Mouse (Mus musculus) bone marrow, adult 2 months (tissue): Measurements from ENCODE around the gene 1700012P22Rik.

ENCODE experiments used
- CTCF ChIP-seq: fragments of 200-500 bp; IDR thresholded peaks from 2 replicates; pipeline ENCODE4 v1.5.1; 2011; ENCODE audit warnings: low read length, control low read depth; ENCODE audit not compliant: control insufficient read depth, insufficient read depth
- POLR2A ChIP-seq: fragments of 200-500 bp; IDR thresholded peaks from 2 replicates; pipeline ENCODE4 v1.6.1; 2011; ENCODE audit warnings: low read depth, mild to moderate bottlenecking, control low read depth, low read length, borderline replicate concordance; ENCODE audit not compliant: control insufficient read depth

GRCm38 (mm10) chr4:144420644-144421043 is 17.9 kb downstream of the 1700012P22Rik start:
- TF ChIP-seq CTCF (0 out of 2 replicates have a peak, but pooled peaks have one; percentile 29), POLR2A (no peak)
